Mouse (Mus musculus) midbrain, embryonic 14.5 days (tissue): ENCODE data around the gene Ada. TPM values are rescaled to one million over a fixed set of nuclear protein-coding genes. Genes with fewer than 3 reads are reported as not detected.
"Not testable (repeated sequence)": the region's sequence is repeated elsewhere in the genome, so short reads cannot be mapped to it uniquely, and the experiment has no call there.

Experiments used
- ATAC-seq: fragments of 200-750 bp; cut with Nextera tagmentation; 2 replicates; pipeline ENCODE4 v1.8.0; 2017; ENCODE audit warnings: moderate number of reproducible peaks, moderate library complexity; ENCODE audit not compliant: low FRiP score, low TSS enrichment
- DNase-seq: peaks from one replicate; pipeline ENCODE4 v3.0.0-alpha.2; 2015
- H3K27ac ChIP-seq: fragments of 300-500 bp; sonication (generic); replicated peaks from 2 replicates; pipeline ENCODE4 v1.5.1; 2014; ENCODE audit warnings: mild to moderate bottlenecking, low read depth, low read length, moderate library complexity
- H3K27me3 ChIP-seq: fragments of 300-500 bp; sonication (generic); 2 replicates; pipeline ENCODE4 v1.6.1; 2014; ENCODE audit warnings: low read length, control low read depth, mixed read lengths; ENCODE audit not compliant: control insufficient read depth, insufficient read depth
- H3K36me3 ChIP-seq: fragments of 300-500 bp; sonication (generic); 2 replicates; pipeline ENCODE4 v1.6.1; 2014; ENCODE audit warnings: low read length, control low read depth; ENCODE audit not compliant: control insufficient read depth, insufficient read depth
- H3K4me1 ChIP-seq: fragments of 300-500 bp; sonication (generic); 2 replicates; pipeline ENCODE4 v1.6.1; 2014; ENCODE audit warnings: mild to moderate bottlenecking, antibody characterized with exemption, low read length, control low read depth; ENCODE audit not compliant: control insufficient read depth, insufficient read depth
- H3K4me2 ChIP-seq: fragments of 300-500 bp; sonication (generic); 2 replicates; pipeline ENCODE4 v1.6.1; 2014; ENCODE audit warnings: mild to moderate bottlenecking, low read length, moderate library complexity
- H3K4me3 ChIP-seq: fragments of 300-500 bp; sonication (generic); replicated peaks from 2 replicates; pipeline ENCODE4 v1.5.1; 2014; ENCODE audit warnings: low read depth, low read length
- H3K9ac ChIP-seq: fragments of 300-500 bp; sonication (generic); replicated peaks from 2 replicates; pipeline ENCODE4 v1.6.1; 2014; ENCODE audit warnings: mild to moderate bottlenecking, low read length, moderate library complexity
- H3K9me3 ChIP-seq: fragments of 300-500 bp; sonication (generic); 2 replicates; pipeline ENCODE4 v1.6.1; 2016; ENCODE audit warnings: low read length, control low read depth, mixed read lengths; ENCODE audit not compliant: control insufficient read depth
- WGBS: fragments of 180-500 bp; shearing (Covaris S2); extraction: QIAGEN DNeasy Blood & Tissue Kit; methylation state at CpG from one replicate; pipeline ENCODE4 v1.1.7; 2014; 5-methylcytosine and 5-hydroxymethylcytosine counted together
- polyA plus RNA-seq: library from polyadenylated mRNA; unstranded; fragments of >200 nt; fragmentation: Nextera tagmentation; extraction: Ambion mirVana; gene quantifications from 2 replicates; pipeline ENCODE4 v1.2.1, GENCODE M21; 2014

Ada gene
- polyA plus RNA-seq, 1 experiment from 2014 or later: 2.8 TPM

DNA sequence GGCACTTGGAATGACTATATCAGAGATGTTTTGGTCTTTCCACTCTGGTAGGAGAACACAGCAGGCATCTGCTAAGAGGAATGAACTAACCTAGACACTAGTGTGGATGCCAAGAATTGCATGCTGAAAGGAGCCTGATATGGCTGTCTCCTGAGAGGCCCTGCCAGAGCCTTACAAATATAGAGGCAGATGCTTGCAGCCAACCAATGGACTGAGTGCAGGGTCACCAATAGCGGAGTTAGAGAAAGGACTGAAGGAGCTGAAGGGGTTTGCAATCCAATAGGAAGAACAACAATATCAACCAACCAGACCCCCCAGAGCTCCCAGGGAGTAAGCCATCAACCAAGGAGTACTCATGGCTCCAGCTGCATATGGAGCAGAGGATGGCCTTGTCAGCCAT is 61.7 kb downstream of the Ada start:
- not testable (repeated sequence) for H3K9ac ChIP-seq, H3K4me2 ChIP-seq, H3K4me3 ChIP-seq, H3K27me3 ChIP-seq, H3K4me1 ChIP-seq, DNase-seq, H3K27ac ChIP-seq, ATAC-seq, H3K9me3 ChIP-seq, H3K36me3 ChIP-seq
- 91% methylated on average over 1 of the region's 1 CpGs for WGBS

DNA sequence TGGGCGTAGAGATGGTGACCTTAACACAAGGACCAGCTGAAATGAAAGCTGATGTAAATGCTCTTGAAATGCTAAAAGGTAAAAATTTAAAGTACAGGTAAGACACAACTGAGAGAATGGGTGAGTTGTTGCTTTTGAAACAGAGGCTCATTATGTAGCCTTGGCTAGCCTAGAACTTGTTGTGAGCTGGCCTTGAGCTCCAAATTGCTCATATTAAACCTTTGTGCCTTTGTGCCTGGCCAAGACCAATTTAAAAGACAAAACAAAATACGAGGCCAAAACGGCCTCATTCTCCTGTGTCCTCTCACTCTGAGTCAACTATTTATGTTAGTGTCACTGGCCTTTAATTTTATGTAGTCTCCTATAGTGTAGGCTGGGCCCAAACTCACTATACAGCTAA is 63.2 kb downstream of the Ada start:
- H3K36me3 ChIP-seq: no peaks in the 10 kb centered on the region
- DNase-seq (no peak), ATAC-seq (no peak)
- H3K4me3 ChIP-seq: no peak overlapping the region
- 94% methylated on average over 3 of the region's 3 CpGs for WGBS
- no peak overlapping the region for H3K27ac ChIP-seq
- H3K4me1 ChIP-seq: peaks cover 9% of the 10 kb centered on the region
- H3K9ac ChIP-seq: no peak overlapping the region
- no peaks in the 10 kb centered on the region for H3K9me3 ChIP-seq
- no peak overlapping the region for H3K4me2 ChIP-seq
- no peaks in the 10 kb centered on the region for H3K27me3 ChIP-seq

DNA sequence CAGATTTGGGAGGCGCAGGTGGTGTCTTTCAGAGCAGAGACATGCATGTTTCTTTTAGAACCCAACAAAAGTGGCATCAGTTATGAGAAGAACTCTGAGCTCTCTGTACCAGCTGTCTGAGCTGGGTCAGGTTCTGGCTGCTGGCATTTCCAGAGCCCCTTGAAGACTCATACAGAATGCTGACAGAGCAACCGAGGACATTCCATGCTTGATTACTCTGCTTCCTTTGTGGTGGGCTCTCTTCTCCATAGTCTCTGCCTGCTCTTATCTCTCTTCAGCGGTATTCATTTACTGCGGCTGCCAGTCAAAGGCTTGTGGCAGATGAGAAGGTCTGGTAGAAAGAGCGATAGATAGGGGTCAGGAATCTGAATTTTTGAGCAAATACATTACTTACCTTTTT is 63.8 kb downstream of the Ada start:
- Histone ChIP-seq H3K27ac (no peak overlapping the region), H3K27me3 (no peaks in the 10 kb centered on the region)

DNA sequence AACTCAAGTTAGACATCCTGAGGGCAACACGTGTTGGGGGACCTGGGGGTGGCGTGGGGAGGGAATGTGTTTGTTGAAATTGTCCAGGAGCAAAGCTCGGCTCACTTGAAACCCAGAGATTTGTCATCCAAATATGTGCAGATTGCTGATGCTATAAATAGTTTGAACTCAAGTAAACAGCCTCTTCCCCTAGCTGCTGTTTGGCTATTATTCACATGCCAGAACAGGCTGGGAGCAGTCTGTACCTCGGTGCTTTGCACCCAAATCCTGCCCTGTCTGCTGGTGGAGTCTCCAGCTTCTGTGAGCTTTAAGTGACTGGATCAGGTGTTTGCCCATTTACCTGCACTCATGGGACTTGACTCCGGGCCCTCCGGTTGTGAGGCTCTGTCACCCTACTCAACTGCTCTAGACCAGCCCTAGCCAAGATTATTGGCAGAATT is 64.3 kb downstream of the Ada start:
- no peak overlapping the region for H3K4me3 ChIP-seq
- no peaks in the 10 kb centered on the region for H3K27me3 ChIP-seq
- H3K36me3 ChIP-seq: no peaks in the 10 kb centered on the region
- peaks cover 6% of the 10 kb centered on the region for H3K4me1 ChIP-seq
- no peaks in the 10 kb centered on the region for H3K9me3 ChIP-seq
- no peak overlapping the region for H3K27ac ChIP-seq
- no peak overlapping the region for H3K4me2 ChIP-seq
- H3K9ac ChIP-seq: no peak overlapping the region
- DNase-seq (no peak), ATAC-seq (no peak)
- WGBS: 84% methylated on average over 6 of the region's 6 CpGs

More for the DNA sequence above, 63.8 kb downstream of the Ada start:
- Histone ChIP-seq H3K4me3 (no peak overlapping the region), H3K4me1 (peaks cover 9% of the 10 kb centered on the region), H3K9ac (no peak overlapping the region), H3K36me3 (no peaks in the 10 kb centered on the region), H3K9me3 (no peaks in the 10 kb centered on the region), H3K4me2 (no peak overlapping the region)
- WGBS: 80% methylated on average over 5 of the region's 5 CpGs
- ATAC-seq (no peak), DNase-seq (no peak)

DNA sequence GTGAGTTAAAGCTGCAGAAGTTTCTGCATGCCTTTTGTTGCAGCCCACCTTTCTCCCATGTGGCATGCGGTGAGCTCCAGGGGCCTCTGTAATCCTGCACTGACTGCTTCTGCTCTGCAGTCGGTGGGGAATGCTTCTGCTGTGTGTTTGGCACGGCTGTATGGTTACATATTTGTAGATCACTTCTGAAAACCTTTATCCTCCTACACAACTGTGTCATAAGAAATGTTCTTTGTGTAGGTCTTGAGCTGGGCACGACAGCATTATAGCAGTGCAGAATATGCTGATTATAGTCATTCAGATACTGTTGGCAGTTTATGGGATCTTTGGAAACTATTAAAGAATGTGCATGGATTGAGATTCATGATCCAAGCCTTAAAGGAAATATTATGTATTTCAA is 64.8 kb downstream of the Ada start:
- Histone ChIP-seq H3K27ac (no peak overlapping the region), H3K36me3 (no peaks in the 10 kb centered on the region)
- no peak for ATAC-seq

DNA sequence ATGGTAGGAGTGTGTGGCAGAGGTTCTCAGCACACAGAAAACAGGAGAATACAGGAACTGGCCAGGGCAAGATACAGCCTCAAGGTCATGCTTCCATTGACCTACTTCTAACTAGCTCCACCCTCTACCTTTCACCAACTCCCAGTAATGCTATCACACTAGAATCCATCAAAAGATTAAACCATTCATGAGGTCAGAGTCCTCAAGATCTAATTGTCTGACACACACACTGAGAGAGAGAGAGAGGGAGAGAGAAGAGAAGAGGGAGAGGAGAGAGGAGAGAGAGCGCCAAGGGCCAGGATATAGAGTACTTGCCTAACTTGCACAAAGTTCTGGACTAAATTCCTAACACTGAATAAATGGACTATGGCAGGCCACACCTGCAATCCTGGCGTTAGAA is 67.7 kb downstream of the Ada start:
- Histone ChIP-seq H3K27ac (no peak overlapping the region), H3K9ac (no peak overlapping the region), H3K4me2 (no peak overlapping the region), H3K4me1 (no peaks in the 10 kb centered on the region), H3K4me3 (no peak overlapping the region), H3K27me3 (no peaks in the 10 kb centered on the region), H3K36me3 (no peaks in the 10 kb centered on the region), H3K9me3 (no peaks in the 10 kb centered on the region)
- DNase-seq (no peak), ATAC-seq (no peak)
- WGBS: 97% methylated on average over 2 of the region's 2 CpGs

More for the DNA sequence above, 64.8 kb downstream of the Ada start:
- Histone ChIP-seq H3K9me3 (no peaks in the 10 kb centered on the region), H3K4me2 (no peak overlapping the region), H3K4me3 (no peak overlapping the region), H3K4me1 (peaks cover under 1% of the 10 kb centered on the region), H3K27me3 (no peaks in the 10 kb centered on the region), H3K9ac (no peak overlapping the region)
- WGBS: 59% methylated on average over 4 of the region's 4 CpGs
- no peak for DNase-seq

DNA sequence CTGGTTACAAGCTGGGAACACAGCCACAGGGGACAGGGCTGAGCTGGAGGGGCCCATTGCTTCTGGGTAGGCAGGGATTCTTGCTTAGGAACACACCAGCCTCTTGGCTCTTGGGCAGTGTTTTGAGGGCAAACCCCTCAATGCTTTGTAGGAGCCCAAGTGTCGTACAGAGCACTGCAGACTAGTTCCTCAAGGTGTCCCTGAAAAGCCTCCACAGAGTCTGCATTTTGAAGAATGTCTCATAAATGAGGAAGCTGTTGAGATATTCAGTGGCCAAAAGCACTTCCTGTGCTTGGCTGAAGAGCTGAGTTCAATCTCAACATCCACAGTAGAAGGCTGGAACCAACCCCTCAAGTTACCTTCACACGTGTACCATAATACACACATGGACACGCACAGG is 73.3 kb downstream of the Ada start:
- Histone ChIP-seq H3K4me1 (peaks cover 12% of the 10 kb centered on the region; the same call in 1 of the 2 replicates), H3K27me3 (no peaks in the 10 kb centered on the region), H3K4me2 (no peak overlapping the region), H3K4me3 (no peak overlapping the region), H3K9me3 (no peaks in the 10 kb centered on the region), H3K9ac (no peak overlapping the region), H3K27ac (no peak overlapping the region), H3K36me3 (no peaks in the 10 kb centered on the region)
- ATAC-seq (no peak), DNase-seq (no peak)
- WGBS: 94% methylated on average over 3 of the region's 3 CpGs

Other genes with a start within 250 kb of the Ada start
- not detected in 2 replicates for gene Hnf4a, start 243.4 kb downstream of the Ada start, polyA plus RNA-seq
- 39.5 and 60.6 TPM in 2 replicates for gene Ttpal, start 147.9 kb downstream of the Ada start, polyA plus RNA-seq
- gene Serinc3, start 105.1 kb downstream of the Ada start, polyA plus RNA-seq: 30.9 and 39.3 TPM in 2 replicates
- 115 and 128 TPM in 2 replicates for gene Pkig, start 91.9 kb downstream of the Ada start, polyA plus RNA-seq
- gene Ccn5, start 70.6 kb upstream of the Ada start, polyA plus RNA-seq: 0.57 and 0.70 TPM in 2 replicates
- gene Kcnk15, start 103.4 kb upstream of the Ada start, polyA plus RNA-seq: not detected in 2 replicates
- gene Rims4, start 168.4 kb upstream of the Ada start, polyA plus RNA-seq: 6.2 and 11.8 TPM in 2 replicates
- gene Ywhab, start 244.7 kb upstream of the Ada start, polyA plus RNA-seq: 394 and 437 TPM in 2 replicates